Mouse (Mus musculus) spleen, postnatal 0 days (tissue): Measurements from ENCODE around the gene Gm21800. TPM values are rescaled to one million over a fixed set of nuclear protein-coding genes. Genes with fewer than 3 reads are reported as not detected.

Experiments
- polyA plus RNA-seq: library from polyadenylated mRNA; unstranded; fragments of >200 nt; fragmentation: Nextera tagmentation; extraction: Ambion mirVana; gene quantifications from 2 replicates; pipeline ENCODE4 v1.2.1, GENCODE M21; 2015

Gm21800 gene
- polyA plus RNA-seq, result not detected in 2 replicates

DNA sequence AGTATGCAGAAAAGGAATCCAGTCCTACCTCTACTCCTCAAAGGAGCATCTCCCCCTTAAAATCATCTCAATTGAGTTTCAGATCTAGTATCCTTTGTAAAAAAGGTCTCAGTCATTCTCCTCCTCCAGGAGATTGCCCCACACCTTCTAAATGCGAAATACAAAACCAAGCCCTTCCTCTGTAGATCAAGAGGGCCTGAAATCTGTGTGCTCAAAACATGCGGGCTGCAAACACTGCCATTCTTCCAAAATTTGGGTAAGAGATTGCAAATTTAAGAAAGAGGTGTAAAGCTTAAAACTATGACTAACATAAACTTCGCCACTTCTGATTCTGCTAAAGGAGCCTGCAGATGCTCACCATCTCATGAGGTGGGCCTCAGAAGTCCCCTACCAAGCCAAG lies at the start of gene Gm21800:
Gene Gm21800, plus strand, starts transcription at position 301 of the 400 bp plus-strand sequence.

